Mouse (Mus musculus) kidney, adult 8-10 months (tissue): Measurements from ENCODE around the gene Rtn4rl2.

Experiments used
- DNase-seq, 2 experiments: peaks; one replicate each; pipeline ENCODE4 v3.0.0; 2022

The Rtn4rl2 gene

GRCm38 (mm10) chr2:84841905-84842304 lies 44.6 kb downstream of the Rtn4rl2 start:
- no peak for DNase-seq

GRCm38 (mm10) chr2:84840748-84841563 lies 45.6 kb downstream of the Rtn4rl2 start:
- no peak for DNase-seq

GRCm38 (mm10) chr2:84840016-84840747 lies 46.3 kb downstream of the Rtn4rl2 start:
- peak; percentile 30 to 35 for DNase-seq

GRCm38 (mm10) chr2:84838993-84839980 lies 47.2 kb downstream of the Rtn4rl2 start:
- no peak for DNase-seq

- DNase-seq, result no peak
These were observed 47.9 kb downstream of the Rtn4rl2 start, which contains the start of gene Slc43a1 for GRCm38 (mm10) chr2:84838593-84838949. TSS of gene Slc43a1 (plus strand) at chr2:84838850.

- no peak for DNase-seq
These were observed 48.5 kb downstream of the Rtn4rl2 start for GRCm38 (mm10) chr2:84837817-84838592.

- DNase-seq, result no peak
These were observed 49.4 kb downstream of the Rtn4rl2 start for GRCm38 (mm10) chr2:84837107-84837506.

GRCm38 (mm10) chr2:84831666-84832391 lies 54.7 kb downstream of the Rtn4rl2 start:
- DNase-seq, result peak; percentile 74 to 85

GRCm38 (mm10) chr2:84827283-84827920 lies 59.1 kb downstream of the Rtn4rl2 start:
- DNase-seq, result peak; percentile 24 to 48

- peak; percentile 89 to 93 for DNase-seq
These were observed 59.8 kb downstream of the Rtn4rl2 start, which contains the start of gene Timm10 for GRCm38 (mm10) chr2:84826488-84827282. TSS of gene Timm10 (plus strand) at chr2:84826997.

GRCm38 (mm10) chr2:84823237-84823636 lies 63.3 kb downstream of the Rtn4rl2 start:
- no peak for DNase-seq

- DNase-seq, result no peak
These were observed 64.0 kb downstream of the Rtn4rl2 start, which contains the start of gene Smtnl1 for GRCm38 (mm10) chr2:84822552-84822951. TSS of gene Smtnl1 (minus strand) at chr2:84822652.
